Mouse (Mus musculus) liver, embryonic 12.5 days (tissue): ENCODE measurements around the gene 4932429P05Rik. TPM values are rescaled to one million over a fixed set of nuclear protein-coding genes. Genes with fewer than 3 reads are reported as not detected.

Experiments used
- ATAC-seq: fragments of 200-750 bp; cut with Nextera tagmentation; 2 replicates; pipeline ENCODE4 v1.8.0; 2017; ENCODE audit warnings: moderate number of reproducible peaks, mild to moderate bottlenecking, moderate library complexity
- H3K27ac ChIP-seq: fragments of 300-500 bp; sonication (generic); 2 replicates; pipeline ENCODE4 v1.5.1; 2016; ENCODE audit warnings: mild to moderate bottlenecking
- H3K27me3 ChIP-seq: fragments of 300-500 bp; sonication (generic); replicated peaks from 2 replicates; pipeline ENCODE4 v1.6.1; 2016; ENCODE audit warnings: mild to moderate bottlenecking, moderate library complexity
- H3K36me3 ChIP-seq: fragments of 300-500 bp; sonication (generic); 2 replicates; pipeline ENCODE4 v1.6.1; 2016; ENCODE audit warnings: mild to moderate bottlenecking, moderate library complexity
- H3K4me1 ChIP-seq: fragments of 300-500 bp; sonication (generic); 2 replicates; pipeline ENCODE4 v1.6.1; 2016
- H3K4me2 ChIP-seq: fragments of 300-500 bp; sonication (generic); 2 replicates; pipeline ENCODE4 v1.6.1; 2016; ENCODE audit warnings: mild to moderate bottlenecking, moderate library complexity
- H3K4me3 ChIP-seq: fragments of 300-500 bp; sonication (generic); 2 replicates; pipeline ENCODE4 v1.5.1; 2016; ENCODE audit warnings: mild to moderate bottlenecking, moderate library complexity
- H3K9ac ChIP-seq: fragments of 300-500 bp; sonication (generic); 2 replicates; pipeline ENCODE4 v1.6.1; 2016; ENCODE audit warnings: mild to moderate bottlenecking, moderate library complexity
- H3K9me3 ChIP-seq: fragments of 300-500 bp; sonication (generic); replicated peaks from 2 replicates; pipeline ENCODE4 v1.6.1; 2016; ENCODE audit warnings: mild to moderate bottlenecking, moderate library complexity
- polyA plus RNA-seq: library from polyadenylated mRNA; unstranded; fragments of >200 nt; fragmentation: Nextera tagmentation; extraction: Ambion mirVana; gene quantifications from 2 replicates; pipeline ENCODE4 v1.2.1, GENCODE M21; 2016

The 4932429P05Rik gene
- polyA plus RNA-seq, result not detected in 2 replicates

GRCm38 (mm10) chrX:89751968-89752367, at the start of gene 4932429P05Rik:
Gene 4932429P05Rik (plus strand): TSS chrX:89752268.
- H3K27ac ChIP-seq, result no peak within 1 kb of the TSS
- no peak within 1 kb of the TSS for H3K4me2 ChIP-seq
- no peak within 1 kb of the TSS for H3K9ac ChIP-seq
- H3K36me3 ChIP-seq, result no peaks in the 10 kb centered on the region
- no peak for ATAC-seq
- no peaks in the 10 kb centered on the region for H3K9me3 ChIP-seq
- H3K4me3 ChIP-seq, result no peak within 1 kb of the TSS
- no peaks in the 10 kb centered on the region for H3K27me3 ChIP-seq
- no peaks in the 10 kb centered on the region for H3K4me1 ChIP-seq

Other genes starting within 250 kb of the 4932429P05Rik start
- not detected in 2 replicates for gene 4930415L06Rik, start 180.6 kb downstream of the 4932429P05Rik start, polyA plus RNA-seq